Mouse (Mus musculus) hindbrain, embryonic 12.5 days (tissue): ENCODE measurements around the gene Prkar2b. TPM values are rescaled to one million over a fixed set of nuclear protein-coding genes. Genes with fewer than 3 reads are reported as not detected.

ENCODE experiments used
- ATAC-seq: fragments of 200-750 bp; cut with Nextera tagmentation; 2 replicates; pipeline ENCODE4 v1.8.0; 2017; ENCODE audit warnings: moderate TSS enrichment; ENCODE audit not compliant: low FRiP score
- H3K27ac ChIP-seq: fragments of 300-500 bp; sonication (generic); 2 replicates; pipeline ENCODE4 v1.5.1; 2016; ENCODE audit warnings: mild to moderate bottlenecking
- H3K27me3 ChIP-seq: fragments of 300-500 bp; sonication (generic); 2 replicates; pipeline ENCODE4 v1.6.1; 2016; ENCODE audit warnings: mild to moderate bottlenecking
- H3K36me3 ChIP-seq: fragments of 300-500 bp; sonication (generic); 2 replicates; pipeline ENCODE4 v1.6.1; 2016; ENCODE audit warnings: mild to moderate bottlenecking
- H3K4me1 ChIP-seq: fragments of 300-500 bp; sonication (generic); 2 replicates; pipeline ENCODE4 v1.6.1; 2016
- H3K4me2 ChIP-seq: fragments of 300-500 bp; sonication (generic); replicated peaks from 2 replicates; pipeline ENCODE4 v1.6.1; 2016; ENCODE audit warnings: mild to moderate bottlenecking
- H3K4me3 ChIP-seq: fragments of 300-500 bp; sonication (generic); 2 replicates; pipeline ENCODE4 v1.5.1; 2016; ENCODE audit warnings: mild to moderate bottlenecking
- H3K9ac ChIP-seq: fragments of 300-500 bp; sonication (generic); 2 replicates; pipeline ENCODE4 v1.6.1; 2016; ENCODE audit warnings: mild to moderate bottlenecking, moderate library complexity
- H3K9me3 ChIP-seq: fragments of 300-500 bp; sonication (generic); replicated peaks from 2 replicates; pipeline ENCODE4 v1.6.1; 2016; ENCODE audit warnings: mild to moderate bottlenecking
- WGBS: fragments of 180-500 bp; shearing (Covaris S2); methylation state at CpG from one replicate; pipeline ENCODE4 v1.1.7; 2016; 5-methylcytosine and 5-hydroxymethylcytosine counted together
- polyA plus RNA-seq: library from polyadenylated mRNA; unstranded; fragments of >200 nt; fragmentation: Nextera tagmentation; extraction: Ambion mirVana; gene quantifications from 2 replicates; pipeline ENCODE4 v1.2.1, GENCODE M21; 2016

Gene Prkar2b
- polyA plus RNA-seq, 1 experiment from 2014 or later, result 89.0 TPM

DNA sequence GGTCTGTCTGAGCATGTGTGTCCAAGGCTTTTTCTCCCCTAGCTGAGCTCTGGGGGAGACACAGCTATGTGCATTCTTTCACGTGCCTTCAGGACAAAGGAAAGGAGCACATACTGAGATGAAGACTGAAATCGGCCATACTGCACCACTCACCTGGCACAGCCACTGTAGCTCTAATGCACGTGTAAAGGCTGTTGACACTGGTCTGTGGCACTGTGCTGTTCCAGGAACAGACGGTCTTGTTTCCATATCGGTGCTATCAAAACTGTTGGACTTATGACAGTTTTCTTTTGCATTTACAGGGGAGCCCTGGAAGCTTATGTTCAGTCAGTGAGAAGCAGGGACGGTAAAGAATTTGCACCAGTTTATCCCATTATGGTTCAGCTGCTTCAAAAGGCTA, 135.8 kb downstream of the Prkar2b start:
- no peak overlapping the region for H3K9ac ChIP-seq
- no peaks in the 10 kb centered on the region for H3K9me3 ChIP-seq
- H3K27ac ChIP-seq, result no peak overlapping the region
- WGBS, result 86% methylated on average over 6 of the region's 6 CpGs
- ATAC-seq, result no peak
- H3K4me2 ChIP-seq, result no peak overlapping the region
- no peak overlapping the region for H3K4me3 ChIP-seq
- no peaks in the 10 kb centered on the region for H3K27me3 ChIP-seq
- H3K4me1 ChIP-seq, result no peaks in the 10 kb centered on the region
- H3K36me3 ChIP-seq, result peaks cover 38% of the 10 kb centered on the region

GRCm38 (mm10) chr12:31924135-31924534, 137.0 kb downstream of the Prkar2b start:
- no peaks in the 10 kb centered on the region for H3K27me3 ChIP-seq
- H3K4me1 ChIP-seq, result no peaks in the 10 kb centered on the region
- H3K4me2 ChIP-seq, result no peak overlapping the region
- H3K4me3 ChIP-seq, result no peak overlapping the region
- no peak overlapping the region for H3K27ac ChIP-seq
- ATAC-seq, result no peak
- no peaks in the 10 kb centered on the region for H3K9me3 ChIP-seq
- no peak overlapping the region for H3K9ac ChIP-seq
- peaks cover 33% of the 10 kb centered on the region for H3K36me3 ChIP-seq
- 97% methylated on average over 3 of the region's 3 CpGs for WGBS

DNA sequence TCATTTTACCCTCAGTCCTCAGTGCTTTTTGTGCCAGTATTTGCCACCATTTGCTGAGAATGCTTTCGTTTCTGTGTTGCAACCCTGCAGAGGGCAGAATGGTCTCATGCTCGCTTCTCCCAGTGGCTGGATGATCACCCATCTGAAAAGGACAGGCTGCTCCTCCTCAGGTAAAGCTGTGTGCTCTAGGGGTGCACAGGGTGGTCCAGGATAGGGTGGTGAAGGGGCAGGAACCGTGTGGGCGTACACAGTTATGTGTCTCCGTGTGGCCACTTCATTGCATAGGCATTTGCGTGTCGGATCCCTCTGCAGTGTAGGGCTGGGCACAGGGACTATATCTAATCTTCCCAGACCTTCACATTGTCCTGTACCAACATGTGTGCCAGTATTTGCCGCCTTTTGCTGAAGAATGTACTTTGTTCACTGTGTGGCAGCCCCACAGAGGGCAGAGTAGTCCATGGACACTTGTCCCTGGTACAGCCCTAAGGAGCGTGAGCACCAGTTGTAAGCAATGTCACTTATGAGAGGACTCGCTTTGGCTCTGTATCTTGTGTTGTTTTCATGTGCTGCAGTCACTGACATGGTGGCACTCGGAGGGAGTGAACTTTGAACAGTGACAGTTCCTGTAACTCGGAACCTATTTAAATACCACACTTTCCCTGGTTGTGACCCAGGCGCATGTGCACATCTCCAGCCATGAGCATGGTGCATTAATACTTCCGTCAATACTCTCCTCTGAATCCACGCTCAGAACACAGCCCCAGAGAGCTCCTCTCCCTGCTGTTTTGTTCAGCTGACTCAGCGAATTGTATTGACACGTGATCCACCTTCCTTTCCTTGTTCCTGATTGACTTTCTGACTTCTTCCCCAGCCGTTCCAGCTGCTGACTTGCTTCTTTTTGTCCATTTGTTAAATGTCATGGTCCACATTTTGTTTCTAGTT, 140.4 kb downstream of the Prkar2b start:
- Histone ChIP-seq H3K36me3 (peaks cover 15% of the 10 kb centered on the region), H3K9ac (no peak overlapping the region), H3K27me3 (no peaks in the 10 kb centered on the region), H3K27ac (no peak overlapping the region), H3K4me1 (no peaks in the 10 kb centered on the region), H3K9me3 (no peaks in the 10 kb centered on the region), H3K4me2 (no peak overlapping the region), H3K4me3 (no peak overlapping the region)
- no peak for ATAC-seq
- 82% methylated on average over 18 of the region's 18 CpGs for WGBS

DNA sequence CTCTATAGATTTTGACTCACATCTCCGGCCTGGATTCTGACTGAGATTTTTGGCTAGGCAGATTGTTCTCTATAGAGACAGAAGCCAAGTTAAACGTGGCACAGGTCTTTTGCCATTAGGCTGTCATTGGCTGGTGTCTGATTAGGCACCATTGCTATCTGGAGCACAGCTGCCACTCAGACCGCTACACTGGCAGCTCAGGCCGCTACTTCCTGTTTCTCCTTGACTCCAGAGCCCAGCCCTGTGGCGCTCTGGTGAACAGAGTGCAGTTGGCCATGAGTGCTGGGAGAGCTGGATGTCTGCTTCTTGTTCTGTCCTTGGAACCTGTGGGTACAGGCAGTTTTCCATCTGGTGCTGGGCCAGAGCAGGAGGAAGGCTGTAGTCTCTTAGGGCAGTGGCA, 143.9 kb downstream of the Prkar2b start:
- no peaks in the 10 kb centered on the region for H3K9me3 ChIP-seq
- no peak overlapping the region for H3K4me2 ChIP-seq
- 86% methylated on average over 5 of the region's 5 CpGs for WGBS
- H3K4me3 ChIP-seq, result no peak overlapping the region
- H3K27me3 ChIP-seq, result no peaks in the 10 kb centered on the region
- H3K4me1 ChIP-seq, result no peaks in the 10 kb centered on the region
- no peaks in the 10 kb centered on the region for H3K36me3 ChIP-seq
- H3K9ac ChIP-seq, result no peak overlapping the region
- no peak overlapping the region for H3K27ac ChIP-seq
- ATAC-seq, result no peak

- H3K36me3 ChIP-seq, result no peaks in the 10 kb centered on the region
- 95% methylated on average over 5 of the region's 5 CpGs for WGBS
- no peaks in the 10 kb centered on the region for H3K27me3 ChIP-seq
- no peak overlapping the region for H3K4me2 ChIP-seq
- no peaks in the 10 kb centered on the region for H3K9me3 ChIP-seq
- no peak overlapping the region for H3K9ac ChIP-seq
- H3K27ac ChIP-seq, result no peak overlapping the region
- no peak for ATAC-seq
- no peak overlapping the region for H3K4me3 ChIP-seq
- H3K4me1 ChIP-seq, result no peaks in the 10 kb centered on the region
Observed at GRCm38 (mm10) chr12:31916691-31917090, 144.4 kb downstream of the Prkar2b start.

GRCm38 (mm10) chr12:31913614-31914013, 147.5 kb downstream of the Prkar2b start:
- Histone ChIP-seq H3K27me3 (no peaks in the 10 kb centered on the region), H3K4me2 (no peak overlapping the region), H3K9me3 (no peaks in the 10 kb centered on the region), H3K9ac (no peak overlapping the region), H3K4me1 (no peaks in the 10 kb centered on the region), H3K36me3 (no peaks in the 10 kb centered on the region), H3K27ac (no peak overlapping the region), H3K4me3 (no peak overlapping the region)
- no peak for ATAC-seq
- WGBS, result 79% methylated on average over 4 of the region's 4 CpGs

DNA sequence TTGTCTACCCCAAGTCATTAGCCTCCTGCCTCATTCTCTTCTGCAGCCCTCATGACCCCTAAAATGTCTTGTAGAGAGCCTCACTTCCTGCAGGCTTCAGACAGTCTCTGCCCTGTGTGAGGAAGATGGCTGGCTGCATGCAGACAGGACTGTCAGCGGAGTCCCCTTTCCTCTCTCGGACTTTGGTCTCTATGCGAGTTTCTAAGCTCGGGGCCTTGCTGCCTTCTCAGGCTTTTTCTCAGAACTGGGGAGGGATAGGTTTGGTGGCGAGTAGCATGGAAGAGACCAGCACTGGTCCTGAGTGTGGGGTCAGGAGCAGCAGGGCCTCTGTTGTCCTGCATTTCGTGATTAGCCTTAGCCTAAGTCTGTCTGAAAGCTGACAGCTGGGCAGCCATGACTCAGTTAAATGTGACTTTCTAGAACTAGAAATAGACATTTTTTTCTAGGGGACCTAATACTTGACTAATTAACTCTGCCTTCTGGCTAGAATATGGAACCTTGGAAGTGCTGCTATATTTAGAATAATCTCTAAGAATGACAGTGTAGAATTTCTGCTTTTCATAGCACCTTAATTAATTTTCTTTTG, 148.0 kb downstream of the Prkar2b start:
- H3K4me1 ChIP-seq, result no peaks in the 10 kb centered on the region
- no peaks in the 10 kb centered on the region for H3K27me3 ChIP-seq
- no peak for ATAC-seq
- H3K4me3 ChIP-seq, result no peak overlapping the region
- 85% methylated on average over 6 of the region's 6 CpGs for WGBS
- H3K9me3 ChIP-seq, result no peaks in the 10 kb centered on the region
- no peak overlapping the region for H3K4me2 ChIP-seq
- no peak overlapping the region for H3K9ac ChIP-seq
- no peak overlapping the region for H3K27ac ChIP-seq
- no peaks in the 10 kb centered on the region for H3K36me3 ChIP-seq

Other genes starting within 250 kb of the Prkar2b start
- 94.7 and 95.6 TPM in 2 replicates for gene Hbp1, start 110.8 kb downstream of the Prkar2b start, polyA plus RNA-seq
- gene Pik3cg, start 147.4 kb upstream of the Prkar2b start, polyA plus RNA-seq, result 1.4 and 1.9 TPM in 2 replicates